Mouse (Mus musculus): Measurements from ENCODE around the gene Slc22a21. TPM values are rescaled to one million over a fixed set of nuclear protein-coding genes. Genes with fewer than 3 reads are reported as not detected.
"Not testable (repeated sequence)": the region's sequence is repeated elsewhere in the genome, so short reads cannot be mapped to it uniquely, and the experiment has no call there.

Gene Slc22a21
- polyA plus RNA-seq, 1 experiment from 2014 or later, result 3.6 TPM

GRCm38 (mm10) chr11:54011255-54011654 lies 31.1 kb upstream of the Slc22a21 start:
- Histone ChIP-seq H3K36me3 (no peaks in the 10 kb centered on the region), H3K27me3 (no peaks in the 10 kb centered on the region), H3K4me2 (no peak overlapping the region), H3K9ac (no peak overlapping the region), H3K27ac (replicated peaks) (no peak overlapping the region), H3K4me3 (no peak overlapping the region), H3K9me3 (no peaks in the 10 kb centered on the region), H3K4me1 (replicated peaks) (no peaks in the 10 kb centered on the region)
- WGBS, result 92% methylated on average over 2 of the region's 2 CpGs
- ATAC-seq (ENCODE audit: low read depth), result no peak

- H3K9me3 ChIP-seq, result no peaks in the 10 kb centered on the region
- H3K4me2 ChIP-seq, result no peak overlapping the region
- whole genome bisulfite sequencing, result 76% methylated on average over 10 of the region's 10 CpGs
- H3K27ac ChIP-seq (replicated peaks), result no peak overlapping the region
- no peaks in the 10 kb centered on the region for H3K4me1 ChIP-seq (replicated peaks)
- no peaks in the 10 kb centered on the region for H3K27me3 ChIP-seq
- H3K4me3 ChIP-seq, result no peak overlapping the region
- H3K36me3 ChIP-seq, result no peaks in the 10 kb centered on the region
- H3K9ac ChIP-seq, result no peak overlapping the region
- no peak for ATAC-seq (ENCODE audit: low read depth)
Measured at GRCm38 (mm10) chr11:54008416-54008920, 28.3 kb upstream of the Slc22a21 start.

GRCm38 (mm10) chr11:54007717-54008116 lies 27.6 kb upstream of the Slc22a21 start:
- no peak overlapping the region for H3K4me3 ChIP-seq
- no peak for ATAC-seq (ENCODE audit: low read depth)
- H3K36me3 ChIP-seq, result no peaks in the 10 kb centered on the region
- H3K9me3 ChIP-seq, result no peaks in the 10 kb centered on the region
- H3K4me1 ChIP-seq (replicated peaks), result no peaks in the 10 kb centered on the region
- no peak overlapping the region for H3K9ac ChIP-seq
- H3K27ac ChIP-seq (replicated peaks), result no peak overlapping the region
- no peak overlapping the region for H3K4me2 ChIP-seq
- no peaks in the 10 kb centered on the region for H3K27me3 ChIP-seq
- 91% methylated on average over 11 of the region's 11 CpGs for WGBS

GRCm38 (mm10) chr11:54006901-54007300 lies 26.8 kb upstream of the Slc22a21 start:
- H3K4me2 ChIP-seq, result no peak overlapping the region
- no peaks in the 10 kb centered on the region for H3K36me3 ChIP-seq
- WGBS, result 72% methylated on average over 4 of the region's 4 CpGs
- H3K4me1 ChIP-seq (replicated peaks), result no peaks in the 10 kb centered on the region
- no peak for ATAC-seq (ENCODE audit: low read depth)
- H3K9me3 ChIP-seq, result no peaks in the 10 kb centered on the region
- H3K27me3 ChIP-seq, result no peaks in the 10 kb centered on the region
- H3K9ac ChIP-seq, result no peak overlapping the region
- H3K4me3 ChIP-seq, result no peak overlapping the region
- no peak overlapping the region for H3K27ac ChIP-seq (replicated peaks)

- ATAC-seq (ENCODE audit: low read depth), result not testable (repeated sequence)
- 22% methylated on average over 5 of the region's 5 CpGs for WGBS
Measured at GRCm38 (mm10) chr11:54006362-54006761, 26.2 kb upstream of the Slc22a21 start.

GRCm38 (mm10) chr11:54004734-54005133 lies 24.6 kb upstream of the Slc22a21 start:
- no peaks in the 10 kb centered on the region for H3K36me3 ChIP-seq
- H3K4me2 ChIP-seq, result no peak overlapping the region
- H3K9me3 ChIP-seq, result no peaks in the 10 kb centered on the region
- H3K4me1 ChIP-seq (replicated peaks), result no peaks in the 10 kb centered on the region
- no peak overlapping the region for H3K4me3 ChIP-seq
- no peak overlapping the region for H3K9ac ChIP-seq
- no peak overlapping the region for H3K27ac ChIP-seq (replicated peaks)
- no peak for ATAC-seq (ENCODE audit: low read depth)
- WGBS, result 88% methylated on average over 3 of the region's 3 CpGs
- H3K27me3 ChIP-seq, result no peaks in the 10 kb centered on the region

More at GRCm38 (mm10) chr11:54006362-54006761, 26.2 kb upstream of the Slc22a21 start:
- H3K9me3 ChIP-seq; H3K4me1 ChIP-seq (replicated peaks); H3K27me3 ChIP-seq; H3K36me3 ChIP-seq; H3K4me2 ChIP-seq; H3K27ac ChIP-seq (replicated peaks); H3K9ac ChIP-seq; H3K4me3 ChIP-seq: not testable (repeated sequence)

GRCm38 (mm10) chr11:54004221-54004620 lies 24.1 kb upstream of the Slc22a21 start:
- Histone ChIP-seq H3K27me3 (no peaks in the 10 kb centered on the region), H3K9ac (no peak overlapping the region), H3K9me3 (no peaks in the 10 kb centered on the region), H3K36me3 (no peaks in the 10 kb centered on the region), H3K4me3 (no peak overlapping the region), H3K27ac (replicated peaks) (no peak overlapping the region), H3K4me1 (replicated peaks) (no peaks in the 10 kb centered on the region), H3K4me2 (no peak overlapping the region)
- no peak for ATAC-seq (ENCODE audit: low read depth)
- 80% methylated on average over 9 of the region's 9 CpGs for WGBS

- WGBS, result 51% methylated on average over 12 of the region's 12 CpGs
- not testable (repeated sequence) for H3K27me3 ChIP-seq; H3K4me3 ChIP-seq; H3K4me1 ChIP-seq (replicated peaks); H3K4me2 ChIP-seq; H3K27ac ChIP-seq (replicated peaks); H3K36me3 ChIP-seq; H3K9me3 ChIP-seq; H3K9ac ChIP-seq
- peak; percentile 78 for ATAC-seq (ENCODE audit: low read depth)
Measured at GRCm38 (mm10) chr11:54002761-54003717, 22.9 kb upstream of the Slc22a21 start.

GRCm38 (mm10) chr11:54002147-54002760 lies 22.1 kb upstream of the Slc22a21 start:
- H3K4me2 ChIP-seq, result no peak overlapping the region
- no peak overlapping the region for H3K9ac ChIP-seq
- H3K27ac ChIP-seq (replicated peaks), result no peak overlapping the region
- 5% methylated on average over 5 of the region's 5 CpGs for WGBS
- no peak overlapping the region for H3K4me3 ChIP-seq
- H3K9me3 ChIP-seq, result no peaks in the 10 kb centered on the region
- H3K4me1 ChIP-seq (replicated peaks), result no peaks in the 10 kb centered on the region
- peak; percentile 64 for ATAC-seq (ENCODE audit: low read depth)
- no peaks in the 10 kb centered on the region for H3K27me3 ChIP-seq
- no peaks in the 10 kb centered on the region for H3K36me3 ChIP-seq

- no peak overlapping the region for H3K4me3 ChIP-seq
- H3K36me3 ChIP-seq, result no peaks in the 10 kb centered on the region
- ATAC-seq (ENCODE audit: low read depth), result no peak
- H3K4me2 ChIP-seq, result no peak overlapping the region
- H3K27ac ChIP-seq (replicated peaks), result no peak overlapping the region
- H3K4me1 ChIP-seq (replicated peaks), result no peaks in the 10 kb centered on the region
- whole genome bisulfite sequencing, result 79% methylated on average over 2 of the region's 2 CpGs
- no peaks in the 10 kb centered on the region for H3K9me3 ChIP-seq
- H3K9ac ChIP-seq, result no peak overlapping the region
- no peaks in the 10 kb centered on the region for H3K27me3 ChIP-seq
Measured at GRCm38 (mm10) chr11:53997661-53998060, 17.5 kb upstream of the Slc22a21 start.

- no peaks in the 10 kb centered on the region for H3K36me3 ChIP-seq
- no peak for ATAC-seq (ENCODE audit: low read depth)
Measured at GRCm38 (mm10) chr11:53992264-53992663, 12.1 kb upstream of the Slc22a21 start.

GRCm38 (mm10) chr11:53989232-53989631 lies 9.1 kb upstream of the Slc22a21 start:
- 60% methylated on average over 1 of the region's 1 CpGs for WGBS
- Histone ChIP-seq H3K9me3 (no peaks in the 10 kb centered on the region), H3K4me2 (no peak overlapping the region), H3K36me3 (no peaks in the 10 kb centered on the region), H3K27ac (replicated peaks) (no peak overlapping the region), H3K4me1 (replicated peaks) (no peaks in the 10 kb centered on the region), H3K4me3 (no peak overlapping the region), H3K27me3 (no peaks in the 10 kb centered on the region), H3K9ac (no peak overlapping the region)
- ATAC-seq (ENCODE audit: low read depth), result no peak

More at GRCm38 (mm10) chr11:53992264-53992663, 12.1 kb upstream of the Slc22a21 start:
- H3K4me3 ChIP-seq, result no peak overlapping the region
- H3K9me3 ChIP-seq, result no peaks in the 10 kb centered on the region
- H3K27ac ChIP-seq (replicated peaks), result no peak overlapping the region
- H3K4me1 ChIP-seq (replicated peaks), result no peaks in the 10 kb centered on the region
- no peak overlapping the region for H3K9ac ChIP-seq
- H3K4me2 ChIP-seq, result no peak overlapping the region
- H3K27me3 ChIP-seq, result no peaks in the 10 kb centered on the region
- WGBS, result 91% methylated on average over 4 of the region's 4 CpGs

All from neural tube, embryonic 13.5 days (tissue).